Mouse (Mus musculus): ENCODE measurements around the gene Atf6b. TPM values are rescaled to one million over a fixed set of nuclear protein-coding genes. Genes with fewer than 3 reads are reported as not detected.

Gene Atf6b
- polyA plus RNA-seq, 1 experiment from 2014 or later = 19.9 TPM

DNA sequence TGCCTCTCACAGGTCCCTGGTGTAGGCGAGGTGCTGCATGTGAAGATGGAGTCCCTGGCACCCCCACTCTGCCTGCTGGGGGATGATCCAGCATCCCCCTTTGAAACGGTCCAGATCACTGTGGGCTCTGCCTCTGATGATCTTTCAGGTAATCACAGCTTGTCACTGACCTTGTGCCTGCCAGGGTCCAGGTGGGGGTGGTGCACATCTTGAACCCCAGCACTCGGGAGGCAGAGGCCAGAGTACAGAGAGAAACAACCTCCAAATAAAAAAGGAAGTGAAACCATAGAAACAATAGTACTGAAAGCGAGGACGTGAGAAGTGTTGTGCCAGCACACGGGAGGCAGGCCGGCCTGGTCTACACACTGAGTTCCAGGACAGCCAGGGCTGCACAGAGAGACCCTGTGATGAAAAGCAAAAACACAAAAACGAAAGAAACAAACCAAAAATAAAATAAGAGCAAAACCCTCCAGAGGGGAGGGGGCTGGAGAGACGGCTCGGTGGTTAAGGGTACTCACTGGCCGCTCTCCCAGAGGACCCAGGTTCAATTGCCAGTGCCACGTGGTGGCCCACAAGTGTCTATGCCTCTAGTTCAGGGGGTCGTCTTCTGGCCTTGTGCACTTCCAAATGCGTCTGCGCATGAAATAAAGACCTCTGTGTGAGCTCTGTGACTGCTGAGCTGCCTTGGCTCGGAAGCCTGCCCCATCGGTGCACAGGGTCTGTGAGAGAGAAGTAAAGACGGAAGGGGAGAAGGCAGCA is 2.3 kb downstream of the Atf6b start:
- Histone ChIP-seq H3K9ac (no peak overlapping the region), H3K27ac (replicated peaks) (no peak overlapping the region), H3K36me3 (replicated peaks) (peaks cover 50% of the 10 kb centered on the region), H3K4me3 (replicated peaks) (no peak overlapping the region), H3K27me3 (no peaks in the 10 kb centered on the region), H3K9me3 (replicated peaks) (no peaks in the 10 kb centered on the region), H3K4me1 (replicated peaks) (peaks cover 50% of the 10 kb centered on the region), H3K4me2 (no peak overlapping the region)
- WGBS (ENCODE audit: insufficient replicate concordance) = 73% methylated on average over 18 of the region's 18 CpGs
- no peak for ATAC-seq (ENCODE audit: insufficient read depth)

DNA sequence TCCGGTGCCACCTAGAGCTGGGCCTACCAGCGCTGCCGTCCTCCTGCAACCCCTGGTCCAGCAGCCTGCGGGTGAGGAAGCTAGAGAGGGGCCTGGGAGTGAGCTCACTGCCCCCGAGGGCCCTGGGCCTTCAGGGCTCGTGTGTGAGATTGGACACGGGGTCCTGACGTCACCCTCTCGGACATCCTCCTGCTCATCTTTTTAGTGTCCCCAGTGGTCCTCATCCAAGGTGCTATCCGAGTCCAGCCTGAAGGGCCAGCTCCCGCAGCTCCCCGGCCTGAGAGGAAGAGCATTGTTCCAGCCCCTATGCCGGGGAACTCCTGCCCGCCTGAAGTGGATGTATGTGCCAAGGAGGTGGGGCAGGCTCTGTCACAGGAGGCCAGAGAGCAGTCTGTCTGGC is 3.8 kb downstream of the Atf6b start:
- no peaks in the 10 kb centered on the region for H3K27me3 ChIP-seq
- H3K4me1 ChIP-seq (replicated peaks) = peaks cover 35% of the 10 kb centered on the region
- WGBS (ENCODE audit: insufficient replicate concordance) = 84% methylated on average over 14 of the region's 14 CpGs
- no peak overlapping the region for H3K4me2 ChIP-seq
- no peak for ATAC-seq (ENCODE audit: insufficient read depth)
- H3K4me3 ChIP-seq (replicated peaks) = no peak overlapping the region
- H3K27ac ChIP-seq (replicated peaks) = no peak overlapping the region
- H3K36me3 ChIP-seq (replicated peaks) = peaks cover 50% of the 10 kb centered on the region
- no peaks in the 10 kb centered on the region for H3K9me3 ChIP-seq (replicated peaks)
- H3K9ac ChIP-seq = no peak overlapping the region

DNA sequence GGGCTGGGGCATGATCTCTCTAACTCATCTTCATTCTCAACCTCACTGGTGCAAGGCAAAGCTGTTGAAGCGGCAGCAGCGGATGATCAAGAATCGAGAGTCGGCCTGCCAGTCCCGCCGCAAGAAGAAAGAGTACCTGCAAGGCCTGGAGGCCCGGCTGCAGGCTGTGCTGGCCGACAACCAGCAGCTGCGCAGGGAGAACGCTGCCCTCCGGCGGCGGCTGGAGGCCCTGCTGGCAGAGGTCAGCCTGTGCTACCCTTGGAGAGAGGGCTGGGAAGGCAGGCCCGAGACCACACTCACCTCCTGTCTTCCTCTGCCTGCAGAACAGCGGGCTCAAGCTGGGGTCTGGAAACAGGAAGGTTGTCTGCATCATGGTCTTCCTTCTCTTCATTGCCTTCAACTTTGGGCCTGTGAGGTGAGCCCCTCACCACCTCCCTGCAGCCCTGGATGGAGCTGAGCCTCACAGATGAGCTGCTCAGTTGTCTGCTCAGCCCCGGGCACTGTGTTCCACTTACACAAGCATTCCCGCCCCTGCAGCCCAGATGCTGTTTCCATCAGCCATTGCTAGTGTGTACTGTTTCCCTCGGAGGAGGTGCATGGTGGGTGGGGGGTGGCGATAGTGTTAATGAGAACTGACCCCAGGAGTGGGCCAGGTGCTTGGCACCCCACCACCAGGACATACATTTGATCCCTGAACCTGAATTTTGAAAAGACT is 4.7 kb downstream of the Atf6b start:
- H3K4me1 ChIP-seq (replicated peaks) = peaks cover 27% of the 10 kb centered on the region
- no peak for ATAC-seq (ENCODE audit: insufficient read depth)
- no peaks in the 10 kb centered on the region for H3K9me3 ChIP-seq (replicated peaks)
- H3K4me3 ChIP-seq (replicated peaks) = no peak overlapping the region
- no peak overlapping the region for H3K4me2 ChIP-seq
- no peaks in the 10 kb centered on the region for H3K27me3 ChIP-seq
- no peak overlapping the region for H3K9ac ChIP-seq
- WGBS (ENCODE audit: insufficient replicate concordance) = 62% methylated on average over 19 of the region's 19 CpGs
- no peak overlapping the region for H3K27ac ChIP-seq (replicated peaks)
- H3K36me3 ChIP-seq (replicated peaks) = peaks cover 50% of the 10 kb centered on the region

DNA sequence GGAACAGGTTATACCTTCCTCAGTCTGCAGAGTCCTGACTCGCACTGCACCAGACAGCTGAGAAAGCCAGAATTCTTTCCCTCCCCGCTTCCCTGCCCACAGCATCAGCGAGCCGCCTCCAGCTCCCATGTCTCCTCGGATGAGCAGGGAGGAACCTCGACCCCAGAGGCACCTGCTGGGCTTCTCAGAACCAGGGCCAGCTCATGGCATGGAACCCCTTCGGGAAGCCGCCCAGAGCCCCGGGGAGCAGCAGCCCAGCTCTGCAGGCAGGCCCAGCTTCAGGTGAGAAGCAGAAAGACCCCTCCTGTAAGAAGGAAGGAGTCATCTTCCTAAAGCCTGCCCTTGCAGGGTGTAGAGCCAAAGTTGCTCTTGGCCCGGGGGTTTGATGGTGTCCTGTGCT is 5.6 kb downstream of the Atf6b start:
- H3K36me3 ChIP-seq (replicated peaks) = peaks cover 50% of the 10 kb centered on the region
- H3K27me3 ChIP-seq = no peaks in the 10 kb centered on the region
- no peak for ATAC-seq (ENCODE audit: insufficient read depth)
- H3K9ac ChIP-seq = no peak overlapping the region
- H3K9me3 ChIP-seq (replicated peaks) = no peaks in the 10 kb centered on the region
- no peak overlapping the region for H3K4me3 ChIP-seq (replicated peaks)
- H3K4me2 ChIP-seq = no peak overlapping the region
- H3K4me1 ChIP-seq (replicated peaks) = peaks cover 21% of the 10 kb centered on the region
- WGBS (ENCODE audit: insufficient replicate concordance) = 79% methylated on average over 10 of the region's 10 CpGs
- H3K27ac ChIP-seq (replicated peaks) = no peak overlapping the region

DNA sequence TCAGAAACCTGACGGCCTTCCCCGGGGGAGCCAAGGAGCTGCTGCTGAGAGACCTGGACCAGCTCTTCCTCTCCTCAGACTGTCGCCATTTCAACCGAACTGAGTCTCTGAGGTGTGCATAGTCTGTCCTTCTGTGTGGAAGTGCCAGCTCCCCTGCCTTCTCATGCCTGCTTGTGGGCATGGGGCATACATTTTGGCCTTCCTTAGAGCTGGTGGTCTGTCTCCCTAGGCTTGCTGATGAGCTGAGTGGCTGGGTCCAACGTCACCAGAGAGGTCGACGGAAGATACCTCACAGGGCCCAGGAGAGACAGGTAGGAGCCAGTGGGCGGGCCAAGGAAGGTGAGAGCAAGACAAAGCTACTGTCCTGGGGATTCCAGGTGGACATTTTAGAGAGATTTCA is 6.0 kb downstream of the Atf6b start:
- H3K4me2 ChIP-seq = no peak overlapping the region
- 88% methylated on average over 8 of the region's 8 CpGs for WGBS (ENCODE audit: insufficient replicate concordance)
- ATAC-seq (ENCODE audit: insufficient read depth) = no peak
- H3K27me3 ChIP-seq = no peaks in the 10 kb centered on the region
- no peak overlapping the region for H3K27ac ChIP-seq (replicated peaks)
- H3K4me1 ChIP-seq (replicated peaks) = peaks cover 17% of the 10 kb centered on the region
- H3K9me3 ChIP-seq (replicated peaks) = no peaks in the 10 kb centered on the region
- H3K9ac ChIP-seq = no peak overlapping the region
- H3K4me3 ChIP-seq (replicated peaks) = no peak overlapping the region
- peaks cover 50% of the 10 kb centered on the region for H3K36me3 ChIP-seq (replicated peaks)

DNA sequence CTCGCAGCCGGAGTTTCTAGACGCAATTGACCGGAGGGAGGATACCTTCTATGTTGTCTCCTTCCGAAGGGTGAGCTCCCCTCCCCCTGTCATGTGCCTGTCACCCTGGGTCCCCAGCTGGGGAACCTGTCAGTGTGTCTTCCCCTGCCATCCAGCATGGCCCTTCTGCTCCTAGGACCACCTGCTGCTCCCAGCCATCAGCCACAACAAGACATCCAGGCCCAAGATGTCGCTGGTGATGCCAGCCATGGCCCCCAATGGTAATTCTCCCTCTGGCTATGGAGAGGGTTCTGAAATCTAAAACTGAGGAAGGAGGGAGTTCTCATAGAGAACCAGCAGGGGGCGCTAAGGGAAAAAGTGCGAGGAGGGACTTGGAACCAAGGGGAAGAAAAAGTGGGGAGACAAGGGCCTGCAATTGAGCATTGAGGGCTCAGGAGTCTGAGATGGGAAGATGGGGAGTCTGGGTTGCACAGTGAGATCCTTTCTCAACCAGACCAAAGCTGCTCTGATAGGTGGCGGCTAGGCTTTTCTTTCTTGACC is 6.9 kb downstream of the Atf6b start:
- WGBS (ENCODE audit: insufficient replicate concordance) = 60% methylated on average over 9 of the region's 9 CpGs

DNA sequence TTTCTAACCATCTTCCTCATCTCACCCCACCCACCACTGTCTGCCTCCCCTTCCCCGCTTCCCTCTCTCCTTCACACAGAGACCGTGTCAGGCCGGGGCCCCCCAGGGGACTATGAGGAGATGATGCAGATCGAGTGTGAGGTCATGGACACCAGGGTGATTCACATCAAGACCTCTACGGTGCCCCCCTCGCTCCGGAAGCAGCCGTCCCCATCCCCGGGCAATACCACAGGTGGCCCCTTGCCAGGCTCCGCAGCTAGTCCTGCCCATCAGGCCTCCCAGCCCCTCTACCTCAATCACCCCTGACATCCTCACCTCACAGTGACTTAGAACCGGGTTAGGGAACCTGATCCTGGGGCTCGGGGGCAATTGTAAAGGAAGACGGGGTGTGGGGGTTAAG is 7.4 kb downstream of the Atf6b start:
- Histone ChIP-seq H3K4me3 (replicated peaks) (no peak overlapping the region), H3K9ac (no peak overlapping the region), H3K4me2 (no peak overlapping the region), H3K4me1 (replicated peaks) (peaks cover 3% of the 10 kb centered on the region; the same call in 1 of the 2 replicates), H3K27ac (replicated peaks) (no peak overlapping the region), H3K36me3 (replicated peaks) (peaks cover 40% of the 10 kb centered on the region), H3K27me3 (peaks cover 13% of the 10 kb centered on the region), H3K9me3 (replicated peaks) (no peaks in the 10 kb centered on the region)
- ATAC-seq (ENCODE audit: insufficient read depth) = no peak
- WGBS (ENCODE audit: insufficient replicate concordance) = 79% methylated on average over 13 of the region's 13 CpGs

More for the DNA sequence above, 6.9 kb downstream of the Atf6b start:
- H3K36me3 ChIP-seq (replicated peaks) = peaks cover 46% of the 10 kb centered on the region
- H3K9me3 ChIP-seq (replicated peaks) = no peaks in the 10 kb centered on the region
- H3K4me3 ChIP-seq (replicated peaks) = no peak overlapping the region
- H3K9ac ChIP-seq = no peak overlapping the region
- H3K4me1 ChIP-seq (replicated peaks) = peaks cover 8% of the 10 kb centered on the region
- no peak overlapping the region for H3K4me2 ChIP-seq
- H3K27ac ChIP-seq (replicated peaks) = no peak overlapping the region
- no peak for ATAC-seq (ENCODE audit: insufficient read depth)
- H3K27me3 ChIP-seq = peaks cover 7% of the 10 kb centered on the region; the same call in 1 of the 2 replicates

DNA sequence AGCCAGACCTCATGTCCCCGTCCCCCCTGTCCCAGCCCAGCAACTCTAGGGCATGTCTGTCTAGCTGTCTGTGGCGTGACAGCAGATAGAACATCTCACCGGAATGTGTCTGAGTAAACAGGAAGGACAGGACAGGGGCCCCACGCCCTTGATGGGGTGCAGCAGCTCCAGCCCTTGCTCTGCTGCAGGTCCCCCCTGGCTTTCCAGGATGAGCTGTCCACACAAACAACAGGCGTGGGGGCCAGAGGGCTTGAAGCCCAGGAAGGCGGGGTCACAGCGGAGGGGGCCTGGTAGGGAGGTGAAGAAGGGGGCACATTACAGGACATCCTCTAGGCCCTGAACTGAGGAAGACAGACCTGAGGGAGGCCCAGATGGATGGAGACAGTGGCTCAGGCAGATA is 8.2 kb downstream of the Atf6b start:
- no peak overlapping the region for H3K4me2 ChIP-seq

DNA sequence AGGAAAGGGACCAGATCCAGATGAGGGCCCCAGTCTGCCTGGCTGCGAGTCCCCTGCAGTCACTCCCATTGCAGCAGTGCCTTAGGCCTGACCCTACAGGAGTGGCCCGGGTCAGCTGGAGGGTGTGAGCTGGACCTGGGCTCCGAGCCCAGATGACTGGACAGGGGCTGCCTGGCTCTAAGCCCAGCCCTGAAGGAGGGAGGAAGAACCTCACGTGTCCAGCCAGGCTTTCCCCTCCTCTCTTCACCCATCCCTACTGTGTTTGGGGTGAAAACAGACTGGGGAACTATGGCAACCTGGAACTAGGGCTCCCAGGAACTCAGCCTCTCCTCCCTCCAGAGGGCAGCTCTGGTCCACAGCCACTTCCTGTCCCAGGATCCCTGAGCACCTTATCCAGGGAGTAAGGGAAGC is 8.6 kb downstream of the Atf6b start:
- Histone ChIP-seq H3K27me3 (peaks cover 25% of the 10 kb centered on the region), H3K4me3 (replicated peaks) (no peak overlapping the region), H3K36me3 (replicated peaks) (peaks cover 28% of the 10 kb centered on the region), H3K9ac (no peak overlapping the region), H3K27ac (replicated peaks) (no peak overlapping the region), H3K4me1 (replicated peaks) (no peaks in the 10 kb centered on the region), H3K4me2 (no peak overlapping the region), H3K9me3 (replicated peaks) (no peaks in the 10 kb centered on the region)
- whole genome bisulfite sequencing (ENCODE audit: insufficient replicate concordance) = 47% methylated on average over 4 of the region's 4 CpGs
- peak; percentile 62; the same call in 1 of the 2 replicates for ATAC-seq (ENCODE audit: insufficient read depth)

More for the DNA sequence above, 8.2 kb downstream of the Atf6b start:
- no peak overlapping the region for H3K4me3 ChIP-seq (replicated peaks)
- H3K4me1 ChIP-seq (replicated peaks) = no peaks in the 10 kb centered on the region
- WGBS (ENCODE audit: insufficient replicate concordance) = 48% methylated on average over 7 of the region's 7 CpGs
- no peak overlapping the region for H3K27ac ChIP-seq (replicated peaks)
- H3K36me3 ChIP-seq (replicated peaks) = peaks cover 32% of the 10 kb centered on the region
- H3K27me3 ChIP-seq = peaks cover 20% of the 10 kb centered on the region
- ATAC-seq (ENCODE audit: insufficient read depth) = no peak
- H3K9ac ChIP-seq = no peak overlapping the region
- no peaks in the 10 kb centered on the region for H3K9me3 ChIP-seq (replicated peaks)

DNA sequence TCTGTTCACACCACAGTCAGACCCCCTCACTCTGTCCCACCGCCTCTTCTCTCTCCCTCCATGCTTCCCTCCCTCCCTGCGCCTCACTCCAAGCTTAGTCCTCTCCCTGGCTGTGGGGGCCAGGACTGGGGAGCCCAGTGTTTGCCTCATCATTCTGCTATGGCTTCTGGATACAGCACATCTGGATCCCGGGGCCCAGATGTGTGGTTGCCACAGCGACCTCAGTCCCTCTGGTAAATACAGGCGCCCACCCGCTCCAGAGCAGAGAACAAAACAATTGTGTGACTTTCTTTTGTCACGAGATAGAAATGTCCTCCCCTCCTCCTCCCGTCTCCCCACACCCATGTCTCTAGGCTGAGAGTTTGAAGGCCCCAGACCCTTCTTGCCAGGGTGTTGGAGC is 9.7 kb downstream of the Atf6b start:
- Histone ChIP-seq H3K27ac (replicated peaks) (no peak overlapping the region), H3K27me3 (peaks cover 35% of the 10 kb centered on the region), H3K9ac (no peak overlapping the region), H3K4me3 (replicated peaks) (no peak overlapping the region), H3K9me3 (replicated peaks) (no peaks in the 10 kb centered on the region), H3K4me1 (replicated peaks) (peaks cover 2% of the 10 kb centered on the region; the same call in 1 of the 2 replicates), H3K36me3 (replicated peaks) (peaks cover 20% of the 10 kb centered on the region), H3K4me2 (no peak overlapping the region)
- ATAC-seq (ENCODE audit: insufficient read depth) = no peak
- 59% methylated on average over 8 of the region's 8 CpGs for WGBS (ENCODE audit: insufficient replicate concordance)

DNA sequence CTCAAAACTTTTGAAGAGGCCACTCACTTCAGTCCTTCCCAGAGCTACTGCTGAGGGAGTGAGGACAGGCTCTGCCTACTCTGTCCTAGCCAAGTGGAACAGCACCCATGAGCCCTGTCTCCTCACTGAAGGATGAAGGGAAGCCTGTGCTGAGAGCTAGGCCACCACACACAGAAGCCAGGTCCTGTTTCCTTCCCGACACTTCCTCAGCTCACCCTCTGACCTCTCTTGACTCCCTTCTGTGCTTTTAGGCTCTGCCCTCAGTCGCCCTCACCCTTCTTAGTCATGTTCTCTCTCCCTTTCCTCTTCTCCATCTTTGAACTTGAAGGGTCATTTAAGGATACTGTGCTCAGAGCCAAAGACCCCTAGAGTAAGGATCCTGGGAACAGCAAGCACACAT is 10.3 kb downstream of the Atf6b start:
- Histone ChIP-seq H3K27me3 (peaks cover 36% of the 10 kb centered on the region), H3K4me2 (no peak overlapping the region), H3K4me3 (replicated peaks) (no peak overlapping the region), H3K36me3 (replicated peaks) (peaks cover 14% of the 10 kb centered on the region), H3K4me1 (replicated peaks) (peaks cover 2% of the 10 kb centered on the region; the same call in 1 of the 2 replicates), H3K9me3 (replicated peaks) (no peaks in the 10 kb centered on the region), H3K27ac (replicated peaks) (no peak overlapping the region), H3K9ac (no peak overlapping the region)
- no peak for ATAC-seq (ENCODE audit: insufficient read depth)
- WGBS (ENCODE audit: insufficient replicate concordance) = 26% methylated on average over 2 of the region's 2 CpGs
